Mouse (Mus musculus) myocyte (in vitro differentiated cells): ENCODE data around the gene Xcl1.

Source experiments
- CEBPB ChIP-seq: IDR thresholded peaks from 2 replicates; pipeline ENCODE4 v1.6.1; 2011; ENCODE audit warnings: mild to moderate bottlenecking, moderate library complexity; ENCODE audit not compliant: poor library complexity, insufficient read depth, severe bottlenecking
- E2F4 ChIP-seq: IDR thresholded peaks from one replicate; pipeline ENCODE4 v1.6.1; 2011; ENCODE audit warnings: mild to moderate bottlenecking, control low read depth, moderate library complexity; ENCODE audit not compliant: insufficient read depth
- MAX ChIP-seq: IDR thresholded peaks from one replicate; pipeline ENCODE4 v1.6.1; 2011; ENCODE audit warnings: low read depth, mild to moderate bottlenecking, control low read depth
- MYOD1 ChIP-seq, 3 experiments: IDR thresholded peaks; one replicate each; pipeline ENCODE4 v1.6.1; 2011; ENCODE audit warnings: control low read depth in 2 of 3, low read depth in 2 of 3, mild to moderate bottlenecking in 2 of 3, moderate library complexity in 1 of 3; ENCODE audit not compliant: insufficient read length in 2 of 3, control insufficient read depth in 1 of 3
- POLR2A ChIP-seq: IDR thresholded peaks from one replicate; pipeline ENCODE4 v1.6.1; 2011; ENCODE audit warnings: low read depth, mild to moderate bottlenecking, control low read depth, moderate library complexity; ENCODE audit not compliant: insufficient read length
- POLR2AphosphoS2 ChIP-seq: IDR thresholded peaks from one replicate; pipeline ENCODE4 v1.6.1; 2011; ENCODE audit warnings: low read depth, control low read depth; ENCODE audit not compliant: insufficient read length
- REST ChIP-seq: IDR thresholded peaks from one replicate; pipeline ENCODE4 v1.6.1; 2011; ENCODE audit warnings: mild to moderate bottlenecking, control low read depth, moderate library complexity; ENCODE audit not compliant: insufficient read depth, insufficient read length
- SRF ChIP-seq: IDR thresholded peaks from one replicate; pipeline ENCODE4 v1.6.1; 2011; ENCODE audit warnings: low read depth; ENCODE audit not compliant: control insufficient read depth, insufficient read length
- TCF12 ChIP-seq: IDR thresholded peaks from one replicate; pipeline ENCODE4 v1.6.1; 2011; ENCODE audit warnings: mild to moderate bottlenecking, control low read depth; ENCODE audit not compliant: poor library complexity, insufficient read depth, severe bottlenecking
- TCF3 ChIP-seq: IDR thresholded peaks from one replicate; pipeline ENCODE4 v1.6.1; 2011; ENCODE audit warnings: low read depth, control low read depth; ENCODE audit not compliant: insufficient read length
- USF1 ChIP-seq: IDR thresholded peaks from one replicate; pipeline ENCODE4 v1.6.1; 2011; ENCODE audit warnings: low read depth, mild to moderate bottlenecking, control low read depth, moderate library complexity

- TF ChIP-seq MYOD1 (IDR thresholded peaks at IDR 0.05; ENCODE audit: control insufficient read depth in 1 of 3, insufficient read length in 2 of 3, low read depth in 2 of 3) (no peak), SRF (no peak), E2F4 (no peak), POLR2A (no peak), POLR2AphosphoS2 (no peak), TCF12 (no peak), MAX (no peak), USF1 (no peak), TCF3 (no peak), REST (no peak), CEBPB (no peak)
Measured at GRCm38 (mm10) chr1:164895806-164896205, 39.5 kb downstream of the Xcl1 start.
